In genomic region chr6:141381473-141381872, GRCm38 (mm10) we compare ENCODE assay signal across 9 mouse cellular contexts.
DNase-seq lines count a peak whose midpoint lies in the region; ATAC-seq lines count a peak whose summit lies in the region.
"Had no signal": no experiment of that assay in that cellular context is flagged by ENCODE, and none has a peak within 500 bp of the region (broad histone marks: within the 10 kb centered on the region; RNA-seq: fewer than 3 reads in every experiment).

No protein-coding gene starts in this region.

- H3K27ac ChIP-seq in forebrain, embryonic 16.5 days (ENCODE audit: low read length) = no peak overlapping the region
- H3K27ac ChIP-seq in intestine, embryonic 16.5 days (ENCODE audit: low read length) = peak overlapping the region; percentile 50

- no peak overlapping the region for H3K9ac ChIP-seq in forebrain, embryonic 16.5 days (replicated peaks; ENCODE audit: low read depth, low read length)
- H3K9ac ChIP-seq in intestine, embryonic 16.5 days (ENCODE audit: low read depth, low read length) = no peak overlapping the region

- DNase-seq in embryo, embryonic 11.5 days (ENCODE audit: low read depth, low spot score) = peak; percentile 11
- DNase-seq in lung, postnatal 10 days = peak; percentile 9
- DNase-seq in left cerebral cortex, adult 18-20 months (ENCODE audit: low spot score in 2 of 2) = no peak
- no peak for DNase-seq in adrenal gland, adult 18-20 months (ENCODE audit: low spot score in 2 of 2)
- no peak for DNase-seq in c-Kit-positive CD71-positive TER-119-positive erythroid progenitor cells, embryonic 14.5 days (ENCODE audit: low spot score)

- ATAC-seq in forebrain, embryonic 16.5 days = peak; percentile 82
- ATAC-seq in intestine, embryonic 16.5 days = peak; percentile 82
- no peak for ATAC-seq in monocyte, adult 5-6 weeks (replicated peaks; ENCODE audit: insufficient number of reproducible peaks, low FRiP score, low TSS enrichment, poor library complexity, severe bottlenecking)
- ATAC-seq: Patski had no signal

- H3K4me1 ChIP-seq in forebrain, embryonic 16.5 days (replicated peaks; ENCODE audit: control insufficient read depth, insufficient read depth, low read length) = peaks cover 8% of the 10 kb centered on the region; the same call in 1 of the 2 replicates
- H3K4me1 ChIP-seq in intestine, embryonic 16.5 days (ENCODE audit: control insufficient read depth, insufficient read depth, low read length) = peaks cover 20% of the 10 kb centered on the region; the same call in 1 of the 2 replicates

- H3K36me3 ChIP-seq in forebrain, embryonic 16.5 days (ENCODE audit: control insufficient read depth, insufficient read depth) = no peaks in the 10 kb centered on the region
- H3K36me3 ChIP-seq in intestine, embryonic 16.5 days (ENCODE audit: control insufficient read depth, insufficient read depth, low read length) = no peaks in the 10 kb centered on the region

- H3K4me3 ChIP-seq in forebrain, embryonic 16.5 days (replicated peaks; ENCODE audit: low read length) = no peak overlapping the region
- H3K4me3 ChIP-seq in intestine, embryonic 16.5 days (ENCODE audit: low read length) = no peak overlapping the region

- no peak overlapping the region for H3K4me2 ChIP-seq in forebrain, embryonic 16.5 days (ENCODE audit: low read length)
- peak overlapping the region; percentile 38 for H3K4me2 ChIP-seq in intestine, embryonic 16.5 days (ENCODE audit: low read depth, low read length)

- no peaks in the 10 kb centered on the region for H3K27me3 ChIP-seq in forebrain, embryonic 16.5 days (replicated peaks; ENCODE audit: control insufficient read depth, insufficient read depth, low read length)
- no peaks in the 10 kb centered on the region for H3K27me3 ChIP-seq in intestine, embryonic 16.5 days (replicated peaks; ENCODE audit: control insufficient read depth, insufficient read depth, low read length)
- H3K27me3 ChIP-seq: Patski had no signal

- 51% methylated on average over 8 of the region's 8 CpGs for WGBS in forebrain, embryonic 16.5 days
- 18% methylated on average over 8 of the region's 8 CpGs for WGBS in intestine, embryonic 16.5 days

- H3K9me3 ChIP-seq in forebrain, embryonic 16.5 days (ENCODE audit: control insufficient read depth, low read length) = no peaks in the 10 kb centered on the region
- H3K9me3 ChIP-seq in intestine, embryonic 16.5 days (ENCODE audit: control insufficient read depth, low read length) = no peaks in the 10 kb centered on the region

Comparison
In these comparisons a context has a peak if more than half of its experiments do, and no peak if none do; other contexts are left out.
1. DNase-seq: peak in embryo, embryonic 11.5 days (single experiment) and lung, postnatal 10 days (single experiment); none in left cerebral cortex, adult 18-20 months (0 of 2), adrenal gland, adult 18-20 months (0 of 2) and c-Kit-positive CD71-positive TER-119-positive erythroid progenitor cells, embryonic 14.5 days (single experiment).